Mouse (Mus musculus) liver, adult 2 months (tissue): ENCODE measurements around the gene Plagl1.

Experiments
- CTCF ChIP-seq: fragments of 200-500 bp; IDR thresholded peaks from 2 replicates; pipeline ENCODE4 v1.5.1; 2011; ENCODE audit warnings: low read depth, low read length, control low read depth
- POLR2A ChIP-seq: fragments of 200-500 bp; IDR thresholded peaks from 2 replicates; pipeline ENCODE4 v1.6.1; 2011; ENCODE audit warnings: low read length, control low read depth; ENCODE audit not compliant: insufficient read depth; ENCODE audit errors: extremely low read depth

GRCm38 (mm10) chr10:13175866-13176265, 115.6 kb downstream of the Plagl1 start:
- TF ChIP-seq CTCF = no peak
- no peak for TF ChIP-seq POLR2A
